Mouse (Mus musculus): ENCODE results near the gene Rock2.
A peak's percentile ranks its signal among the peaks of the same experiment; 100 is the strongest.

Rock2 gene

DNA sequence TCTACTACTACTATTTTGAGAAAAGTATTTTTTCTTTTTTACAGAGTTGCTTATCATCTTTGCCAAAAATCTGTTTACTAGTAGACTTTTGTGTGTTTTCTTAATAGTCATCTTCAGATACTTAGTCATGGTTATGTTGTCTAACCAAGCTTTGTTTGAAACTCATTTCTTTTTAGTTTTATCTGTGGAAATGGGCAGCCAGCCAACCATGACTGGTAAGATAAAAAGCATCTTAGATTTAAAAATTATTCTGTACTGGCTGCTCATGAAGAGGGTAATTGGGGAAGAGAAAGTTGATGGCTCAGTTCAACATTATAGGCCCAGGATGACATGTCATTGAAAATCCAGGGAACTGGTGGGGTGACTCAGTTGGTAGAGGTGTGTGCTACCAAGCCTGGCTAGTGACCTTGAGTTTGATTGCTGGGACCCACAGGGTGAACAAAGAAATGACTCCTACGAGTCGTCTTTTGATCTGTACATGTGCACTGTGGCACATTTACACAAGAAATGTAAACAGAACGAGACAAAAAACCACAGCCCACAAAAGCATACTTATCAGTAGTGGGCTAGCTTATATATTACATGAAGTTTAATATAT, 6.0 kb downstream of the Rock2 start:
- peak; percentile 54 for DNase-seq (ENCODE audit: low read depth, low spot score)

GRCm38 (mm10) chr12:16903949-16904635, 9.4 kb downstream of the Rock2 start:
- DNase-seq (ENCODE audit: low read depth, low spot score), result peak; percentile 46

GRCm38 (mm10) chr12:16907282-16907846, 12.7 kb downstream of the Rock2 start:
- no peak for DNase-seq (ENCODE audit: low read depth, low spot score)

DNA sequence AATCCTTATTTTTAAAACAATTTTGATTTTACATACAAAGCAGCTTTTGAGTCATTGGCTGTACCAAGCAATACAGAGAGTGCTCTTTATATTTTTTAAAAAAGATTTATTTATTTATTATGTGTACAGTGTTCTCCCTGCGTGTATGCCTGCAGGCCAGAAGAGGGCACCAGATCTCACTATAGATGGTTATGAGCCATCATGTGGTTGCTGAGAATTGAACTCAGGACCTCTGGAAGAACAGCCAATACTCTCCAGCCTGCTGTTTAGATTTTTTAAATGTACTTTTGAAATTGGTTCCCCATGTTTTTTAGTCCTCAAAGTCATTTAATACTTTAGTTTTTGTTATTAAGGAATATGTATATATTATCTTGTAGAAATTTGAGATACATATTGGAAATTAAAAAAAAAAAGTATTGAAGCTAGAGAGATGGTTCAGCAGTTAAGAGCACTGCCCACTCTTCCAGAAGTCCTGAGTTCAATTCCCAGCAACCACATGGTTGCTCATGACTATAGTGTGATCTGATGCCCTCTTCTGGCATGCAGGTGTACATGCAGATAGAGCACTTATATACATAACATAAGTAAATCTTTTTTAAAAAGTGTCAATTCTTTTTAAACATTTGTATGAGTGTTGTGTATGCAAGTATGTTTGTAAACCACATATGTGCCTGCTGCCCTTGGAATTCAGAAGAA, 13.4 kb downstream of the Rock2 start:
- peak; percentile 44 for DNase-seq (ENCODE audit: low read depth, low spot score)

DNA sequence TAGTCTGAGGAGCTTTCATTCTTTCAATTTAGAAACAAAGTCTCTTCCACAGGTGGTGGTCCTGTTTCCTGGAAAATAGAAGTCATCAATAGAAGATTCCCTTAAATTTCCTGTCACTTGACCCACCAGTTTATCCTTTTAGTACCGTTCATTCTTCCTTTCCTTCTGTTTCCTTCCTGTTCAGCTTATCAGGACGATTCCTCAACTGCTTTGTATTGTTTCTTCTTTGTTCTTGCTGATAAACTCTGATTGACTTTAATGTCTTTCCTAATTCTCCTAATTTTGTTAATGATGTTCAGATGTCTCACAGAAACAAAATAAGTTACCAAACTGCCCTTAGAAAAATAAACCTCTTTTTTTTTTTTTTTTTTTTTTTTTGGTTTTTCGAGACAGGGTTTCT, 16.8 kb downstream of the Rock2 start:
- DNase-seq (ENCODE audit: low read depth, low spot score), result no peak

- DNase-seq (ENCODE audit: low read depth, low spot score), result no peak
Measured at GRCm38 (mm10) chr12:16912600-16912999, 17.9 kb downstream of the Rock2 start.

DNA sequence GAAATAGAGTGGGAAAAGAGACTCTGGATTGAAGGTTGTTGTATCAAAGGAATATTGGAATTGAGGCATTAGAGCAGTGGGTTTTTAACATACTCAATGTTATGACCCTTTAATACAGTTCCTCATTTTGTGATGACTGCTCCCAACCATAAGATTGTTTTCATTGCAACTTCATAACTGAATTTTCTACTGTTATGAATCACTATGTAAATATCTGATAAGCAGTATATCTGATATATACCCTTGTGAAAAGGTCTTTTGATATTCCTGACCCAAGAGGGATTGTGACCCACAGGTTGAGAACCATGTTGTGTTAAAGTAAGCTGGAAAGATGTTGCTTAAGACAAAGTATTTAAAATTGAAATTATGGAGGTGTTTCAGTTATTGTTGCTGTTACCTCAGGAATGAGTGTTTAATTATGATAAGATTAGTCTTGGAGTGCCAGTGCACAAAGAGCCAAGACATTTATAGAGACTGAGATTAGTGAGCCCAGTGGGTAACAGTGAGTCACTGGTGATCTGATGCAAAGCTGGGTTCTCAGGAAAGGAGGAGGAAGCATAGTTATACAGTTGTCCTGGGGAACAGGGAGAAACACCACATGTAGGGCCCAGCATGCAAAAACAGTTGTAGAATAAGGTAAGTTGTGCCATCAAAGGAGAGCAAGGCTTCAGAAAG, 25.6 kb downstream of the Rock2 start:
- no peak for DNase-seq (ENCODE audit: low read depth, low spot score)

DNA sequence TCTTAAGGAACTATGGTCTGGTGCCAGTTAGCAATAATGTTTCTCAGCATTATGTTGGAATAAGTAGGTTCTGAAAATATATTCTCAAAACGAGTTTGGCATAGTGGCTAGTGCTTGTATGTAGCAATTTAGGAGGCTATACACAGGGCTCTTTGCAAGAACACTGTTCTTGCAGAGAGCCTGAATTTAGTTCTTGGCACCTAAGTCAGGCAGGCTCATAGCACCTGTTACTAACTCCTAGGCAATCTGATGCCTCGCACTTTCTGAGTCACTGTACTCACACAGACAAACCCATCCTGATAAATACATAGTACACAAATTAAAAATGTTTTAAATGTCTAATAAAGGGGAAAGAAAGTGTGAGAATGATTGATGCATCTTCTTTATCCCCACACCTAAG, 33.2 kb downstream of the Rock2 start:
- no peak for DNase-seq (ENCODE audit: low read depth, low spot score)

DNA sequence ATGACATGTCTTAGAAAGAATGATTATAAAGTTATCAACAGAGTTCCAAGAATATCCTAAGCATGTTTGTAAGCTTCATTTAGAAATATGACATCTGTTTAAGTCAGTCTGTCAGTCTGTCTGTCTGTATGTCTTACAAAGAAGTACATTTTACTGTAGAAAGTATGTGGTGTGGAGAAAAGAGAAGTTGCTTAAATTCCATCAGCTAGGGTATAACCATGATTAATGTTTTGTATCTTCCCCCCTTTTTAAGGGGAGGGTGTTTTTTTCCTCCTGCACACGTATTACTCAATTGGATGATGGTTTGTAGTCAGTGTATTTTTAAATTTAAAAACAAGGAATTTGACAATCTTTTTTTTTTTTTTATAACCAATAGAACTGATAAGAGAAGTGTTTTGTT, 39.7 kb downstream of the Rock2 start:
- no peak for DNase-seq (ENCODE audit: low read depth, low spot score)

DNA sequence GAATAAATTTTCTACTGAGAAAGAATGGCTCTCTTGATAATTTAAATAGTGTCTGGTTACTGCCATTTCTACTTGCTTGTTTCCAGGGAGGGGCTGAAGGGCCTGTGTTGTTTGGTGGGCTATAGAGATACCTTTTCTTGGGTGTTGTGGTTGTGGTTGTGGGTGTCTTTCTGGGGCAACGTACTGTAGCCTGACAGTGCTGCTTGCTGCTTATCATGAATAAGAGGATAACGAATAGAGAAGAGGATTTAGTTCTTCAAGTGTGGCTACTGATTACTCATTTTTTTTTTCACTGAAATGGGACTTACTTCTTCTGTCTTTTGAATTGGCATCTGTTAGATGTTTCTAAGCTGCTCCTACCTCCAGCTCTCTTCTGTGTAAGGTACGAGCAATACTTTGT, 47.3 kb downstream of the Rock2 start:
- DNase-seq (ENCODE audit: low read depth, low spot score), result no peak

GRCm38 (mm10) chr12:16948239-16948638, 53.5 kb downstream of the Rock2 start:
- DNase-seq (ENCODE audit: low read depth, low spot score), result no peak

DNA sequence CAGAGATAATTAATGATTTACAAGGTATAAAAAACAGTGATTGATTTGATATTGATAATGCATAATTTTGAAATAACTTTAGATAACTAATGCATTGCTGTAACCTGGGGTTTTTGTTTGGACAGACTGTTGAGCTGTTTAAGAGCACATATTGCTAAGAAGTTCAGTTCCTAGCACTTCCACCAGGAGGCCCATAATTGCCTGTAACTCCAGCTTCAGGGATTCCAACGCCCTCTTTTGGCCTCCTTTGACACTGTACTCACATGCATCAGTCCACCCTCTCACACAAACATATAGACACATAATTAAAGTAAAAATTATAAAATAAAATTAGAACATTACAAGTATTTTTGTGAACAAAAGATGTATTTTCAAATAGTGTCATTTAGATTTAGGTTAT, 64.2 kb downstream of the Rock2 start:
- DNase-seq (ENCODE audit: low read depth, low spot score), result peak; percentile 46

GRCm38 (mm10) chr12:16963354-16963753, 68.7 kb downstream of the Rock2 start:
- peak; percentile 84 for DNase-seq (ENCODE audit: low read depth, low spot score)

- DNase-seq (ENCODE audit: low read depth, low spot score), result no peak
Measured at GRCm38 (mm10) chr12:16966811-16967210, 72.1 kb downstream of the Rock2 start.

GRCm38 (mm10) chr12:16977120-16977519, 82.4 kb downstream of the Rock2 start:
- no peak for DNase-seq (ENCODE audit: low read depth, low spot score)

- DNase-seq (ENCODE audit: low read depth, low spot score), result no peak
Measured at GRCm38 (mm10) chr12:16985778-16986177, 91.1 kb downstream of the Rock2 start.

GRCm38 (mm10) chr12:16991376-16991775, 96.7 kb downstream of the Rock2 start:
- no peak for DNase-seq (ENCODE audit: low read depth, low spot score)

DNA sequence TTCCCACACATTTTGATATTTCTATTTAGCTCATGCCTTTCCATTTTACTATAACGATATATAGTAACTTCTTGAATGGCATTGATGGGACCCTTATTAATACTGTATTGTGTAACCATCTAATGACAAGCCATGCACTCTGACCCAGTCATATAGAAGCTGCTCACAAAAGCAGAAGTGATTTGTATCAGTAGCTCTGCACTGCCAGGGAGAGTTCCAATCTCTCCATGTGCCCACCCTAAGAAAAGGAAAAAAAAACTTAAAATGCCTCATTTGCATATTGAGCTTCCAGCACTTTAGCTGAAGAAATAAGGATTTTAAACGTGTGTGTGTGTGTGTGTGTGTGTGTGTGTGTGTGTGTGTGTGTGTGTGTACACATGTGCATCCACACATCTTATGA, 97.7 kb downstream of the Rock2 start:
- no peak for DNase-seq (ENCODE audit: low read depth, low spot score)

DNA sequence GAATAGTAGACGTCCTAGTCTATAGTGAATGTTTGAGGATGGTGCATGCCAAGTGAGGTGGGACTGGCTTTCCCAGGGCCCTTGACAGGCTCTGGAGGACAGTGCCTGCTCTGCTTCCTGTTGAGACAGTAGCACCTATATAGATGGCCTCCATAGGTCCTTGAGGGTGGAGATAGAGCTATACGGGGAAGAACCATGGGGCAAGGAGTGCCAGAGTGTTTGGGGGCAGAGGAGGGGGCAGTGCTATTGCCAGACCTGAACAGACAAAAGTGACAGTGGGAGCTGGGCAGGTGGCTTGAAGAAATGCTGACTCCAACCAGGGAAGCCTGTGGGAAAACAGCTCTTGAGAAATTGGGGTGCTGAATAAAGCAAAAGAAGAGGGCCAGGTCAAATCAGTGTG, 99.6 kb downstream of the Rock2 start:
- no peak for DNase-seq (ENCODE audit: low read depth, low spot score)

- DNase-seq (ENCODE audit: low read depth, low spot score), result no peak
Measured at GRCm38 (mm10) chr12:16996281-16996680, 101.6 kb downstream of the Rock2 start.

- DNase-seq (ENCODE audit: low read depth, low spot score), result peak; percentile 88
Measured at GRCm38 (mm10) chr12:16996886-16997462, 102.3 kb downstream of the Rock2 start.

GRCm38 (mm10) chr12:16999146-16999545, 104.5 kb downstream of the Rock2 start:
- DNase-seq (ENCODE audit: low read depth, low spot score), result peak; percentile 66

Data from A20 (cell line).